Mouse (Mus musculus): Measurements from ENCODE around the gene Hint3. TPM values are rescaled to one million over a fixed set of nuclear protein-coding genes. Genes with fewer than 3 reads are reported as not detected.
"Not testable (repeated sequence)": the region's sequence is repeated elsewhere in the genome, so short reads cannot be mapped to it uniquely, and the experiment has no call there.

Gene Hint3
- 10 to 100 TPM; 51.6 to 52.4 TPM for total RNA-seq (2021)

- intact Hi-C loops (cut with DNase I), result no loop called here
- DNase-seq, result no peak
Observed at GRCm38 (mm10) chr10:30629513-30629912, at the start of gene Hint3. TSS of gene Hint3 (minus strand) at chr10:30629632.

GRCm38 (mm10) chr10:30678051-30678450 lies 48.6 kb upstream of the Hint3 start:
- no peak for DNase-seq
- intact Hi-C loops (cut with DNase I), result no loop called here

GRCm38 (mm10) chr10:30674825-30675224 lies 45.4 kb upstream of the Hint3 start:
- no peak for DNase-seq
- intact Hi-C loops (cut with DNase I), result no loop called here

- intact Hi-C loops (cut with DNase I), result no loop called here
Observed at GRCm38 (mm10) chr10:30666580-30666979, 37.1 kb upstream of the Hint3 start.

DNA sequence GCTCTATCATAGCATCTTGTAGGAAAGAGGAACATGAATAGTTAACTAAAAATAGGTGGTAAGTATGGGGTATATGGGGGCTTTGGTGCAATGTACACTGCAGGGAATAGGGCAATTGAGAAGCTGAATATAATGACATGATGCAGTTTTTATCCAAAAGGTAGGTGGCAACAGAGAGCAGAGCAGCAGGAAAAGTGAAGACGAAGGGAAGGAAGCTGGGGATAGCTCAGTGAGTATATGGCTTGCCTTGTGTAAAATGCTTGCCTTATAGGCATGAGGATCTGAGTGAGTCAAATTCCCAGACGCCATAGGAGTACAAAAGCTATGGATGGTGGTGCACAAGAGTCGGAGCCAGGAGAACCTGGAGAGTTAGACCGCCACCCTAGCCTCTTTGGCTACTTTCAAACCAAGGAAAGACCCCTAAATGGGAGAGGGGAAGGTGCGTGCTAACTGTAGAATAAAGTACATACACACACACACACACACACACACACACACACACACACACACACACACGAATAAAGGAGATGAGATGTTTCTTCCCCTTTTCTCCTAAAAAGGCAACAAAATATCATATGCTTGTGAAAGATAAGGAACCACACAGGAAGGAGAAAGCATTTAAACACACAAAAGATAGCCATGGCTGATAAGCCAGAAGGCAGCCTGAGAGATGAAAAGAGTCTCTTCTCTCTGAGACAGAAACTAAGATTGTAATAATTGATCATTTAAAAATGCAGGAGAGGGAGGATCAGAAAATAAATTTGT lies 31.3 kb upstream of the Hint3 start:
- DNase-seq, result peak in 1 of 2 experiments; percentile 9
- intact Hi-C loops (cut with DNase I), result loop anchor here (5.0 kb wide), 1 partner anchor 152 kb away; no protein-coding TSS in a partner anchor

More at GRCm38 (mm10) chr10:30666580-30666979, 37.1 kb upstream of the Hint3 start:
- no peak for DNase-seq

- DNase-seq, result peak; percentile 4 to 8
- intact Hi-C loops (cut with DNase I), result no loop called here
Observed at GRCm38 (mm10) chr10:30655655-30656054, 26.2 kb upstream of the Hint3 start.

DNA sequence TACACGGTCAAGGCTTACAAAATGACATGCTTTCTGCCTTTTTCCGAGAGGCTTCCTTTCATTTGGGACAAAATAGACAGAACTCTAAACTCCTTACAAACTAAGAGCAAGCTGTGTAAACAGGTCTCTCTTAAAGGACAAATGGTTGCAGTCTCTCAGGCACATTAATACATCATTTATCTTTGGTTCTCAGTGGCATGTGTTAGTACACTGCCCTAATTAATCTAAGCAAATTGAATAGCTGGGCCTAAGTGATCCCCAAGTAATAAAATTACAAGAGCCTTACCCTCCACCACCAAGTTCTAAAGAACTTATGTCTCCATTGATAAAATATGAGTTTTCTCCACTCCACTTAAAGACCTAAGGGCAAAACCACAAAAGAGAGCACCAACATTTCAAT lies 18.2 kb upstream of the Hint3 start:
- DNase-seq, result no peak
- intact Hi-C loops (cut with DNase I), result no loop called here

- no peak for DNase-seq
- intact Hi-C loops (cut with DNase I), result no loop called here
Observed at GRCm38 (mm10) chr10:30638216-30638615, 8.8 kb upstream of the Hint3 start.

GRCm38 (mm10) chr10:30636474-30637154 lies 7.2 kb upstream of the Hint3 start:
- DNase-seq; intact Hi-C loops (cut with DNase I): not testable (repeated sequence)

- intact Hi-C loops (cut with DNase I), result no loop called here
- no peak for DNase-seq
Observed at GRCm38 (mm10) chr10:30632718-30633117, 3.3 kb upstream of the Hint3 start.

DNA sequence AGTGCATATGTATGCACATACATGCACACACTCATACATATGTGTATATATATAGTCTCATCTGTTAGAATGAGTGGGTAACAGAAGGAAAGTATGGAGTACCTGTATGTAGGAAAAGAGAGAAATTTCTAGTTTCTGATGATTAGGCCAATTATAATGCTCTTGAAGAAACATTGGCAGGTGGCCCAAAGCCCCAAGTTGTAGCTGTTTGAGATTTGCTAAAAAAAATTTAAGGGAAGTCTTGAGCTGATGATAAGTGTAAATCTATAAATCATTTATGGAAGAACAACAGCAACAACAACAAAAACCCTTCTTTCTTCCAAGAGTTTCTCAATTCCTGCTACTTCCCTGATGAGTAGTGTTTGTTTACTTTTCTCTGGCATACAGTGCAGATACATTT lies 545 bp upstream of the Hint3 start:
- no peak for DNase-seq
- intact Hi-C loops (cut with DNase I), result no loop called here

DNA sequence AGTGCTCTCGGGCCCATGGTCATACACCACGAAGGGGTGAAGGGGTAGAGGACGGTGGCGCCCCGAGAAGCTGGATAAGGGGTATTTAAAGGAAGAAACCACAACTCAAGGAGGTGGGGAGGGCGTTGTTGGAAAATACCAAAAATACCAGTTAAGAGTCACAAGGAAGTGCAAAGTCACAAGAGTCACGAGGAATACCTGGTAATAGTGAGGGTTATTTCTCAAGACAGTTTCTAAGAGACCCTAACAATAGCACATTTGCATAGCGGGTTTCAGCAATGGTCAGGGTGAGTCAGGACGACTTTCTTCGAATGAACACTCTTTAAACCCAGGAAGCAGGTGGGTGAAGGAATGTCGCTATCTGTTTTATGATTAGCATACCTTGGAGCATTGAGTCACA lies 988 bp downstream of the Hint3 start:
- DNase-seq; intact Hi-C loops (cut with DNase I): not testable (repeated sequence)

DNA sequence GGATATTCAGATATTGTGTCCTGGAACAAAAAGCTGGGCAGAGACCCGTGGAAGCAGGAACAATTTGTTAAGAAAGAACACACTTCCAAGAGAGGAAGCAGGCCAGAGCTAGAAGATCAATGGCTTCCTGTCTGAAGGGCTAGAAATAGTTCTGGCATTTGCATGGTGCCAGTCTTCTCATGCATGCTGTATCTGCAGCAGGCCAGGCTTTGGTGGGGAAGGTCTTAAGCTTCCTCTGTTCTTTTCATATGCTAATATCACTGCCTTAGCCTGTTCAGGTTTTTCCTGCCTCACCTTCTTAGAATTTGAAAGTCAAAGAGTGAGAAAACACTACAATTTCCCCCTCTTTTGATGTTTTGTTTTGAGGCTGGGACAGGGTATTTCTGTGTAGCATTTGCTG lies 1.9 kb downstream of the Hint3 start:
- intact Hi-C loops (cut with DNase I), result no loop called here
- DNase-seq, result no peak

DNA sequence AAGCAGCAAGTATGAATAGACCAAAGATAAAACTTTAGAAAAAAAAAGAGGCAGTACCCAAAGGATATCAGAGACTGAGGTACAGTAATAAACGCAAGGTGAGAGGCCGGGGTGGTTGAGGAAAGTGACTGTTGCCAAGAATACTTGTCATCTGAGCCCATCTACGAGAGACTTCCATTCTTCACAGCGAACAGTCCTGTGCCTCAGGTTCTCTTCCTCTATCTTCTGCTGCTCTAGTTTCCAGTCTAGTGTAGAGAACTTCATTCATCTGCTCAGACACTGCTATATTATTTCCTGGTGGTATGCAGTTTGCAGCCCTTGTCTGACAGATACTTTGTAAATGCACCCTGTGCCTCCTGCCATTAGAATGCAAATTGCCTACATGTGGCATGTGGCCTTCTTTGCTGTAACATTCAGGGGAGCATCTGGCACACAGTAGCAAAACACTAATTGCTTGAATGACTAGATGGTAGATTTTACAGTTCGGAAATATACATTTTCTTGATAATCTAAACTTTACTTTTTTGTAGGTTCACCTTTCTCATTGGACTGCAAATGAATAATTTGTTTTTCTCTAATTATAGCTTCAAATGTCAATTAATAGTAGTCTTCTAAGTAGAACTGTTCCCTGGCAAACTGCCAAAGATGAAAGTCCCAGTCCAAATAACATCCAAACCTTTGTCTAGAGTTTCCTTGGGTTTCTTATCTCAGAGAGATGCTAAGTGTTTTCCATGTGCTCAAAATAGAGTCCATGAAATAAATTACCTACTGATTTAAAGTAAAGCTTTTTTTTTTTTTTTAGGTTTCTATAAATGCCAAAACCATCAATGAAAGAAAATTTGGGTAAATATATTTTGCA lies 5.0 kb downstream of the Hint3 start:
- no peak for DNase-seq
- intact Hi-C loops (cut with DNase I), result no loop called here

DNA sequence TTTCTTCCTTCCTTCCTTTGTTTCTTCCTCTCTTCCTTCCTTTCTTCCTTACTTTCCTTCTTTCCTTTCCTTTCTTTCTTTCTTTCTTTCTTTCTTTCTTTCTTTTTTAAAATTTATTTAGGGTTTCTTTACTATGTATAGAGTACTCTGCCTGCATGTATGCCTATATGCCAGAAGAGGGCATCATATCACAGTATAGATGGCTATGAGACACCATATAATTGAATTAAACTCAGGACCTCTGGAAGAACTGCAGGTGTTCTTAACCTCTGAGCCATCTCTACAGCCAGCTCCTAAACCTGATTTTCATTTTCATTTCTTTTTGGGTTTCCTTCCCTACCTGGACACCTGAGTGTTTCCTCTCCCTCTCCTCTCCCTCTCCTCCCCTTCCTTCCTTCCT lies 6.5 kb downstream of the Hint3 start:
- intact Hi-C loops (cut with DNase I), result loop anchor here (1.0 kb wide), 1 partner anchor 180 kb away; the partner anchor contains the start of gene Ncoa7
- no peak for DNase-seq

DNA sequence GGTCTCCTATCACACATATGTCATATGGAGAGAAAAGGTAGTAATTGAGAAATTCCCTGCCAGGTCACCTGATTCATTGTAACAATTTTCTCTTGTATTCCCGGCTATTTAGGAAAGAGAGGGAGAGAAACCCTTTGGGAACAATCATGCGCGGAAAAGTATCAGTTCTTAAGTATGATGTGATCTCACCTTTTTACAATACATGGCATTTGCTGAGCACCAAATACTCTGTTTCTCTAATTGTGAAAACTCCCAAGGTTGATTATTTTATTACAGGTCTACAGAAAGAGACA lies 10.6 kb downstream of the Hint3 start:
- peak in 1 of 2 experiments; percentile 2 for DNase-seq
- intact Hi-C loops (cut with DNase I), result loop anchor here (1.0 to 10.0 kb wide), 2 partner anchors 19 to 696 kb away; partner anchors contain the start of genes Hddc2 and Trmt11

DNA sequence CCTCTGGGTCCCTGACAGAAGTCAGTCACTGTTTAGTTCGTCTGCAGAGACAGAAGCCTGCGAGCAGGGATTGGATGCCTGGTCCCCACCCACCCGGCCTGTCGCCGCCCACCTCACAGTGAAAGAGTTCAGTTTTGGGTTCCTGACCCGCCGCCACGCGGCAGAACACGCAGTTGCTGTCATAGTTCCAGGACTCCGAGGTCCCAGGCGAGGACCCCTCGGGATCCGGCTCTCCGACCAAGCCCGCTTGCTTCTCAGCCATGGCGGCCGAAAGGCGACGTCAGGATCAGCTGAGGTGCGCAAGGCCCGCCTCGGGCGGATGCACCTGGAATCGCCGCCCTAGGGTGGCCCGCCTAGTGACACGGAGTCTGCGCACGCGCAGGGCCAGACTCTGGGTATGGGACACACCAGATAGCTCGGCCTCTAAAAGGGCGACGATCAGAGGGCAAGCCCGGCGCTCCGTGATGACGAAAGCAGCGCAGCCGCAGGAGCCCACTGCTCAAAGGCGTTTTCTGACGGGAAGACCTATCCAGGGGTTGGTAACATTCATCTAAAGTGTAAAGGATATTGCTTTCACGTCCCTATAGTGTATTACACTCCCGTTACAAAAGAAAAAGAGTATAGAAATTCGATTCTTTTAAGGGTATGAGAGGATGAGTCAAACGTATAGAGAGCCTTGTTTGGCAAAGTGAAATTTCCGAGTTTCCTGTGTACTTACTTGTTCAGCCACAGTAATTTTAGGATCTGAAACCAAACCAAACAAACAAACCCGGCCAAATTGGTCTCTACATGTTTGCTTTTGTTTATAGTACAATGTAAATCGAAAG lies 11.1 kb downstream of the Hint3 start:
- intact Hi-C loops (cut with DNase I), result loop anchor here (1.0 to 10.0 kb wide), 2 partner anchors 18 to 696 kb away; partner anchors contain the start of genes Hddc2 and Trmt11

GRCm38 (mm10) chr10:30613039-30613438 lies 16.4 kb downstream of the Hint3 start:
- no peak for DNase-seq
- intact Hi-C loops (cut with DNase I), result loop anchor here (10.0 kb wide), 1 partner anchor 702 kb away; the partner anchor contains the start of gene Hddc2

More for the DNA sequence above, 11.1 kb downstream of the Hint3 start:
- DNase-seq, result peak; percentile 99

GRCm38 (mm10) chr10:30609614-30610013 lies 19.8 kb downstream of the Hint3 start:
- intact Hi-C loops (cut with DNase I), result loop anchor here (10.0 kb wide), 1 partner anchor 705 kb away; the partner anchor contains the start of gene Hddc2
- no peak for DNase-seq

GRCm38 (mm10) chr10:30608109-30608508 lies 21.3 kb downstream of the Hint3 start:
- intact Hi-C loops (cut with DNase I), result no loop called here

More at GRCm38 (mm10) chr10:30608109-30608508, 21.3 kb downstream of the Hint3 start:
- no peak for DNase-seq

All from heart, postnatal 10 days (tissue).